Mouse (Mus musculus) liver (tissue): ENCODE data around the gene Ell.
"Not testable (repeated sequence)": the region's sequence is repeated elsewhere in the genome, so short reads cannot be mapped to it uniquely, and the experiment has no call there.

Experiments
- DNase-seq: peaks from one replicate; pipeline ENCODE4 v3.0.0-alpha.2; 2020; ENCODE audit warnings: mixed read lengths

Ell gene

GRCm38 (mm10) chr8:70507027-70507393 is 32.2 kb upstream of the Ell start:
- no peak for DNase-seq

GRCm38 (mm10) chr8:70509281-70509952 is 29.8 kb upstream of the Ell start:
- DNase-seq = no peak

GRCm38 (mm10) chr8:70510228-70510915 is 28.9 kb upstream of the Ell start, which contains the start of gene Uba52:
Gene Uba52 (minus strand): TSS chr8:70510801.
- DNase-seq = peak; percentile 97

- DNase-seq = not testable (repeated sequence)
Measured at GRCm38 (mm10) chr8:70511174-70511573, 28.1 kb upstream of the Ell start.

- no peak for DNase-seq
Measured at GRCm38 (mm10) chr8:70511770-70512169, 27.5 kb upstream of the Ell start.

GRCm38 (mm10) chr8:70512253-70512903 is 26.9 kb upstream of the Ell start:
- no peak for DNase-seq

GRCm38 (mm10) chr8:70513441-70513840 is 25.8 kb upstream of the Ell start:
- DNase-seq = no peak

GRCm38 (mm10) chr8:70517940-70518643 is 21.2 kb upstream of the Ell start:
- DNase-seq = no peak

- DNase-seq = no peak
Measured at GRCm38 (mm10) chr8:70519043-70519442, 20.2 kb upstream of the Ell start.

- no peak for DNase-seq
Measured at GRCm38 (mm10) chr8:70519606-70520005, 19.7 kb upstream of the Ell start.

- peak; percentile 98 for DNase-seq
Measured at GRCm38 (mm10) chr8:70522592-70523403, 16.5 kb upstream of the Ell start.

GRCm38 (mm10) chr8:70527111-70527511 is 12.1 kb upstream of the Ell start:
- DNase-seq = peak; percentile 44

GRCm38 (mm10) chr8:70527512-70528181 is 11.6 kb upstream of the Ell start, which contains the start of the genes Fkbp8 and Kxd1:
Gene Fkbp8 (plus strand): TSS chr8:70527724.
Gene Kxd1 (minus strand): TSS chr8:70527956.
- peak; percentile 97 for DNase-seq

GRCm38 (mm10) chr8:70528182-70528797 is 11.0 kb upstream of the Ell start:
- DNase-seq = peak; percentile 43

- DNase-seq = no peak
Measured at GRCm38 (mm10) chr8:70529299-70529698, 10.0 kb upstream of the Ell start.

- peak; percentile 30 for DNase-seq
Measured at GRCm38 (mm10) chr8:70529741-70530161, 9.5 kb upstream of the Ell start.

- peak; percentile 35 for DNase-seq
Measured at GRCm38 (mm10) chr8:70530314-70530713, 8.9 kb upstream of the Ell start.

- no peak for DNase-seq
Measured at GRCm38 (mm10) chr8:70534281-70534680, 5.0 kb upstream of the Ell start.

- DNase-seq = no peak
Measured at GRCm38 (mm10) chr8:70535221-70535620, 4.0 kb upstream of the Ell start.

- no peak for DNase-seq
Measured at GRCm38 (mm10) chr8:70535701-70536100, 3.6 kb upstream of the Ell start.

- peak; percentile 75 for DNase-seq
Measured at GRCm38 (mm10) chr8:70538024-70538579, 1.2 kb upstream of the Ell start.
